Mouse (Mus musculus) layer of hippocampus, postnatal 25 days (tissue): Measurements from ENCODE around the gene Gm29094. TPM values are rescaled to one million over a fixed set of nuclear protein-coding genes. Genes with fewer than 3 reads are reported as not detected.
A peak's percentile ranks its signal among the peaks of the same experiment; 100 is the strongest.
"Not testable (repeated sequence)": the region's sequence is repeated elsewhere in the genome, so short reads cannot be mapped to it uniquely, and the experiment has no call there.

Experiments used
- DNase-seq, 2 experiments: peaks; one replicate each; pipeline ENCODE4 v3.0.0; 2022; ENCODE audit warnings: mixed read lengths in 2 of 2, low spot score in 1 of 2; ENCODE audit errors: extremely low spot score in 1 of 2
- total RNA-seq, 2 experiments: library from RNA; stranded (reverse); gene quantifications; 2 replicates each; pipeline ENCODE4 v1.2.3; 2021

The Gm29094 gene
- not detected for total RNA-seq

- DNase-seq = not testable (repeated sequence)
Measured at GRCm38 (mm10) chr9:89198969-89199416, at the start of gene Gm29094, which contains the start of gene Bcl2a1b. Gene Gm29094 (plus strand): TSS chr9:89199379. Gene Bcl2a1b (plus strand): TSS chr9:89199209.

- not testable (repeated sequence) for DNase-seq
Measured at GRCm38 (mm10) chr9:89172539-89172938, 26.6 kb upstream of the Gm29094 start.

GRCm38 (mm10) chr9:89178833-89179232 lies 20.3 kb upstream of the Gm29094 start:
- peak; percentile 48 to 82 for DNase-seq

- not testable (repeated sequence) for DNase-seq
Measured at GRCm38 (mm10) chr9:89179469-89179868, 19.7 kb upstream of the Gm29094 start.

- not testable (repeated sequence) for DNase-seq
Measured at GRCm38 (mm10) chr9:89187006-89187405, 12.2 kb upstream of the Gm29094 start.

GRCm38 (mm10) chr9:89195483-89195882 lies 3.7 kb upstream of the Gm29094 start:
- DNase-seq = not testable (repeated sequence)

- DNase-seq = not testable (repeated sequence)
Measured at GRCm38 (mm10) chr9:89197509-89197908, 1.7 kb upstream of the Gm29094 start.

GRCm38 (mm10) chr9:89198349-89198748 lies 830 bp upstream of the Gm29094 start:
- not testable (repeated sequence) for DNase-seq

- DNase-seq = not testable (repeated sequence)
Measured at GRCm38 (mm10) chr9:89202256-89202655, 3.1 kb downstream of the Gm29094 start.

GRCm38 (mm10) chr9:89208939-89209338 lies 9.8 kb downstream of the Gm29094 start:
- not testable (repeated sequence) for DNase-seq

GRCm38 (mm10) chr9:89210353-89211064 lies 11.3 kb downstream of the Gm29094 start, which contains the start of gene Mthfs:
Gene Mthfs (plus strand): TSS chr9:89210676.
- DNase-seq = not testable (repeated sequence)

GRCm38 (mm10) chr9:89211065-89211858 lies 12.1 kb downstream of the Gm29094 start:
- DNase-seq = peak; percentile 81 to 96

GRCm38 (mm10) chr9:89212428-89212827 lies 13.2 kb downstream of the Gm29094 start:
- not testable (repeated sequence) for DNase-seq

- DNase-seq = not testable (repeated sequence)
Measured at GRCm38 (mm10) chr9:89218174-89218573, 19.0 kb downstream of the Gm29094 start.

- DNase-seq = not testable (repeated sequence)
Measured at GRCm38 (mm10) chr9:89219668-89220067, 20.5 kb downstream of the Gm29094 start.

GRCm38 (mm10) chr9:89220704-89221287 lies 21.6 kb downstream of the Gm29094 start:
- not testable (repeated sequence) for DNase-seq

GRCm38 (mm10) chr9:89226071-89226470 lies 26.9 kb downstream of the Gm29094 start:
- DNase-seq = peak in 1 of 2 experiments; percentile 27

- DNase-seq = no peak
Measured at GRCm38 (mm10) chr9:89228122-89228521, 28.9 kb downstream of the Gm29094 start.

- DNase-seq = peak in 1 of 2 experiments; percentile 66
Measured at GRCm38 (mm10) chr9:89230897-89231497, 31.8 kb downstream of the Gm29094 start.

- not testable (repeated sequence) for DNase-seq
Measured at GRCm38 (mm10) chr9:89237131-89237530, 38.0 kb downstream of the Gm29094 start.
